Mouse (Mus musculus) lung, postnatal 4 days (tissue): Measurements from ENCODE around the gene Klf3.

Experiments used
- DNase-seq, 2 experiments: peaks; one replicate each; pipeline ENCODE4 v3.0.0; 2021

Klf3 gene

DNA sequence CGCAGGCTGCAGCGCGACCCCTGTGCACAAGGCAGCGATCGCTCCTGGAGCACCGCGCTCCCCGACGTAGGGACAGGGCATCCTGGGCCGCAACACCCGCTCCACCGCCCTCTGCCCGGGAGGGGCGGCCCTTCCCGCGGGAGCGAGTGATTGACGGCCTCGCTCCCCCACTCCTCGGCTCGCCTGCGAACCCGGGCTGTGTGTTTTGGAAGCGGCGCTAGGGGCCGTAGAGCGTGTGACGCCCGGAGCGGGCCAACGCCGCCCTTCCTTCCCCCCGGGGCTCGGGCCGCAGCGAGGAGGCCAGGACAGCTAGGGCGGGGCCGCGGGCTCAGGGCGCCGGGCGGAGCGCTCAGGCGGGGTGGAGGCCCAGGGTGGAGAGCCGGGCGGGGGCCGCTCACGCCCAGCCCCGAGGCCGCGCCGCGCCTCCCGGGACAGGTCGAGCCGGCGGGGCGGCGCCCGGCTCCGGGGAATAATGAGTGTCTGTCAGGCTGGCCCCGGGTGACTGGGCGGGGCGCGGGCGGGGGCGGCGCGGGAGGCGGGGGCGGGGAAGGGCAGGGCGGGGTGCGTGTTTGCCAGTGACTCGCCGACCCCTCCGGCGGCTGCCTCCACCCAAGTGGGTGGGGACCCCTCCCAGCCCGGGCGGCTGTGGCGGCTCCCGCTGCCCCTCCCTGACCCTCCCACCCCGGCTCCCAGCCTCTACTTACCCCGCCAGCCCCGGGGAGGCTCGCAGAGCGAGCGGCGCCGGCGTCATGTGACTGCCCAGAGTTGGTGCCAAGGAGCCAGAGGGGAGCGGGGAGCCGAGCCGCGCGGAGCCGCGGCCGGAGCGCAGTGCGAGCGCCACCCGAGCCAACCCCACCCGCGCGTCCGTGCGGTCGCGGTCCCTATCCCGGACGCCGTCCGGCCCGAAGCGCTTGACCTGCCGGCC, at the start of gene Klf3:
Gene Klf3, plus strand, starts transcription at position 594 of the 925 bp plus-strand sequence.
- peak; percentile 96 to 99 for DNase-seq

DNA sequence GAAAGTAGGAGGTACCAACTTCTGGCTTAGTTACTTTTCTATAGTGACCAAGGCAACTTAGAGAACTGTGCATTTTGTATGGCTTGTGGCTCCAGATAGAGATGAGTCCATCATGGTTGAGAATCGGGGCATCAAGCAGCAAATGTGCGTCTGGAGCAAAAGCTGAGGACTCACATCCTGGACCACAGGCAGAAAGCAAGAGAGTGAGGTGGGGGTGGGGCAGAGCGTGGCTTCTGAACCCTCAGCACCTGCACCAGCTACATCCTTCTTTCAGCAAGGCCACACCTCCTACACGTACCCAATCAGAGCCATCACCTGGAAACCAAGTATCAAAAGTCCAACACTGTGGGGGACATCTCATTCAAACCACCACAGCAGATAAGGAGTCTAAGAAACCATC, 40.9 kb upstream of the Klf3 start:
- DNase-seq: no peak

- DNase-seq: no peak
These were observed 38.7 kb upstream of the Klf3 start for GRCm38 (mm10) chr5:64764452-64764851.

DNA sequence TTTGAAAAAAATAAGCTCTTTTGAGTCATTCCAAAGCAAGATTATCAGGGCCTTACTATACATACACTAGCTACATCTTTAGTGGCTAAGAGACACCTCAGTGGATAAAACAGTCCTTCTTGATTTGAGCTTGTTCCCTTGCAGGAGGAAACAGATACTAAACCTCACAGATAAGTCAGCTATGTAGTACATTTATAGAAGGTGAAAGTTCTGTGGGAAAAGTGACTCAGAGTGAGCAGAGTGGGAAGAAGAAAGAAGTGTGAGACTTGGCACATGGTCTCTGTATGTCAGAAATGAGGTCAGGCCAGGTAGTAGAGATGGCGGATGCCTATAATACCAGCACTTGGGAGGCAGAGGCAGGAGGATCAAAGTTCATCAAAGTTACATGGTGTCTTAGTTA, 37.4 kb upstream of the Klf3 start:
- DNase-seq: no peak

- DNase-seq: no peak
These were observed 36.6 kb upstream of the Klf3 start for GRCm38 (mm10) chr5:64766626-64767025.

DNA sequence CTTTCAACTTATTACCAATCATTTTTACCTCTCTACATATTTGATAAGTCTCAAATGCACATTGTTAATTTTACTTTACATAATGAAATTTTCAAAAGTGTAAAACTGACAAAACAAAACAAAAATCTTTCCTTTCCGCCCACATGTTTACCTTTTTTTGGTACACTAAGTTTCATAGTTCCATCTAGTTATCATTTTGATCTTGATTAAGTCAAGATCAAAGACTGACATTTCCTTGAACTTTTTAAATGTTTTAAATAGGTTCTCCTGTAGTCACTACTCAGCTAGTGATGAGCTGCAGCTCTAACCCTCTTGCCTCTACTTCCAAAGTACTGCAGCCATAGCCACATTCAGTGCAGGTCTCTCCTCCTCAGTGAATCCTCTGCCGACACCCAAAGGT, 31.6 kb upstream of the Klf3 start:
- no peak for DNase-seq

GRCm38 (mm10) chr5:64778211-64778610, 25.0 kb upstream of the Klf3 start:
- DNase-seq: no peak

- no peak for DNase-seq
These were observed 23.9 kb upstream of the Klf3 start for GRCm38 (mm10) chr5:64779285-64779684.

GRCm38 (mm10) chr5:64780778-64781177, 22.4 kb upstream of the Klf3 start:
- peak; percentile 40 to 41 for DNase-seq

GRCm38 (mm10) chr5:64788175-64788574, 15.0 kb upstream of the Klf3 start:
- DNase-seq: no peak

DNA sequence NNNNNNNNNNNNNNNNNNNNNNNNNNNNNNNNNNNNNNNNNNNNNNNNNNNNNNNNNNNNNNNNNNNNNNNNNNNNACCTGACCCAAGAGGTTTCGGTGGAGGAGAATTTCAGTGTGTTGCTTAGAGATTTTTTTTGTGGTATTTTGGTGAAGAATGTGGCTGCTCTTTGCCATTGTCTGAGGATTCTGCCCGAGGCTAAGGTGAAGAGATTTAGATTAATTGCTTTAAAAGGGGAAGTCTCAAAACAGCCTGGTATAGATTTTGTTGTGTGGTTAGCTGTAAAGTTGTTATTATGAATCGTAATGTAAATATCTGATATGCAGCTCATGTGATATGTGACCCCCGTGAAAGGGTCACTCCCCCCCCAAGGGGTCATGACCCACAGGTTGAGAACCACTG, 5.0 kb upstream of the Klf3 start:
- no peak for DNase-seq

DNA sequence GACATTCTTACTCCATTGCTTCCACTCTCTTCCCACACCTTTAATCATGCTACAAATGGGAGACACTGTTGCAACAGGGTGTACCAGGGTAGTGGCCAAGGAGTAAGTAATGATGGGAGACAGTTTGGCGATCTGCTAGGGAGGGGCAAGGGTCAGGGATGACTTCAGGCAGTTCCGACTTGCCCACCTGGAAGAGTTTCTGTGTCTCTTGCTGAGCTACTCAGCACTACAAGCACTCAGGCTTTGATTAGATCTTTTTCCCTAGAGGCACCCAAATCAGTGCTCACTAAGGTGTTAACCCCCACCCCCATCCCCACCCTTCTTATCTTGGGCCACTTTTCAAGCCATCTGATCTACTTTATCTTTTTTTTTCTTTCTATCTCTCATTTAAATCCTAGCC, 1.6 kb upstream of the Klf3 start:
- no peak for DNase-seq

GRCm38 (mm10) chr5:64802143-64802542, 1.0 kb upstream of the Klf3 start:
- no peak for DNase-seq

DNA sequence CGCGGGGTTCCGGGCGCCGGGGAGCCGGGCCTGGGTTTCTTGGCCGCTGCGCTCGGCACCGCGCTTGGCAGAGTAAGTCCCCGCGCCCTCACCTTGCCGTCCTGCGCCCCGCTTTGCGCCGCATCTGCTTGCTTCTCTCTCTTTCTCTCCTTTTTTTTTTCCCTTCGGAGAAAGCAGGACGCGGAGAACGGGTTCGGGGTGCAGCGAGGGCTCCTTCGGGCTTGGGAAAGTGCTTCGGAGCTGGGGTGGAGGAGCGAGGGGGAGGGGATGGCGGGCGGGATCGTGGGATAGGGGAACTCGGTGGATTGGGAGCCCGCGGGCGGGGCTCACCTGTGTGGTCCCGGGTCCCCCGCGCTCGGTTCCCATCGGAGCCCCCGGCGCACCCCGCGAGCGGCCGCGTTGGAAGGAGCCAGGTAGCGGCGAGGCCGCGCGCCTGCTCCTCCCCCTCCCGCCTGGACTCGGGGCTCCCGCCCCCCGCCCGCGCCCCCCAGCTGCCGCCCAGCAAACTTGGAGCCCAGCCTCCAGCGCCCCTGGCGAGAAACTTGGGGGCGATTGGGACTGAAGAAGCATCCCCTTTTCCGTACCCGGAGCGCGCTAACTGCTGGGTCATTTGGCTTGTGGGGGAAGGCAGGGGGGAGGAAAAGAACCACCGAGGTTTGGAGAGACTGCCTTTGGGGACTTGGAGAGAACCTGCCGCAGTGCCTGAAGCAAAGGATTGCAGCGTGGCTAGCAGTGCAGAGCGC, 703 bp downstream of the Klf3 start:
- DNase-seq: peak; percentile 64 to 70

GRCm38 (mm10) chr5:64805131-64805872, 2.1 kb downstream of the Klf3 start:
- DNase-seq: no peak

GRCm38 (mm10) chr5:64805873-64806505, 2.8 kb downstream of the Klf3 start:
- DNase-seq: peak; percentile 86 to 88

GRCm38 (mm10) chr5:64806600-64806999, 3.4 kb downstream of the Klf3 start:
- DNase-seq: no peak

- DNase-seq: no peak
These were observed 4.0 kb downstream of the Klf3 start for GRCm38 (mm10) chr5:64807159-64807558.

DNA sequence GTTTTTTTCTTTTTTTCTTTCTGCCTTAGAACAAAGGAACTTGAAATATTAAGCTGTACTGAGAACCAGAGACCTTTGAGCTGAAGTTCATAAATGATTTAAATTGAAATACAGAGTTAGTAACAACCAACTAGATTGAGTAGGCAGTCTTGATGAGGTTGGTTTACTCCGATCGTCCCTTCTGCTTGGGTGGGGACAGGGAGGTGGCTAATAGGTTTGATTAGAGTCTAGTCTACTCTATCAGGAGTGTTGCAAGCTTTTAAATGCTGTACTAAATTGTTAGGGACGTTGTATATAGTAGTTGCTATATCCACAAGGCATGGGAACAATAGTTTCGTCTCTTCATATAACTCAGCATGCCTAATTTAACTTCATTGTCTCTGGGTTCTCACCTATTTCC, 4.4 kb downstream of the Klf3 start:
- DNase-seq: no peak

GRCm38 (mm10) chr5:64808106-64809010, 5.2 kb downstream of the Klf3 start:
- DNase-seq: peak; percentile 53 to 56

- DNase-seq: peak in 1 of 2 experiments; percentile 37
These were observed 6.1 kb downstream of the Klf3 start for GRCm38 (mm10) chr5:64809257-64809656.

DNA sequence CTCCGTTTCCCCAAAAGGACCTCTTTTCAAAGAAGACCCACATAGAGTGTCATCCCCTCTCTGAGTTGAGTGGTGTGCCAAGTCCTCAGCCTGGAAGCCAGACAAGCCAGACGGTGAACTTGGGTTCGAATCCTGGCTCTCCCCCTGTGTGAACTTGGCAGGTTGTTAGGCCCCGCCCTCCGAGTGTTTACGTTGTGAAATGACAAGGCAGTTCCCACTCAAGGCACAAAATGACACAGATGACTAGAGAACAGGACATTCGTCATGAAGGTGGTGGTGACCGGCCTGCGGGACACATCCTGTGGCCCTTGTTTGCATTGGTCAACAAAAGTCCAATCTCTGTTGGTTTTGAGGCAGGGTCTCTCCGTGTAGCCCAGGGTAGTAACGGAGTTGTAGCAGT, 6.7 kb downstream of the Klf3 start:
- peak; percentile 58 to 70 for DNase-seq
